Mouse (Mus musculus) G1E (cell line): Measurements from ENCODE around the gene Klc1. TPM values are rescaled to one million over a fixed set of nuclear protein-coding genes. Genes with fewer than 3 reads are reported as not detected.

Experiments
- ATAC-seq: 2 replicates; pipeline ENCODE4 v1.8.0; 2016; ENCODE audit warnings: mild to moderate bottlenecking; ENCODE audit not compliant: insufficient number of reproducible peaks, poor library complexity, low FRiP score, severe bottlenecking; ENCODE audit errors: extremely low read depth
- DNase-seq: peaks from one replicate; pipeline ENCODE4 v3.0.0; 2012; ENCODE audit warnings: low spot score
- H3K27me3 ChIP-seq: 2 replicates; pipeline ENCODE4 v1.6.1; 2012; ENCODE audit warnings: mild to moderate bottlenecking, low read length, inconsistent platforms; ENCODE audit not compliant: insufficient read depth
- H3K36me3 ChIP-seq: replicated peaks from 2 replicates; pipeline ENCODE3; 2012; ENCODE audit warnings: mild to moderate bottlenecking, inconsistent platforms
- H3K4me1 ChIP-seq: 2 replicates; pipeline ENCODE4 v1.6.1; 2012; ENCODE audit warnings: low read depth, low read length, inconsistent platforms, mixed read lengths; ENCODE audit not compliant: insufficient read depth
- H3K4me3 ChIP-seq: 2 replicates; pipeline ENCODE4 v1.5.1; 2012; ENCODE audit warnings: low read depth, mild to moderate bottlenecking, inconsistent platforms, low read length, moderate library complexity, mixed read lengths
- H3K9me3 ChIP-seq: replicated peaks from 2 replicates; pipeline ENCODE4 v1.6.1; 2012; ENCODE audit warnings: inconsistent platforms
- CTCF ChIP-seq: IDR thresholded peaks from 2 replicates; pipeline ENCODE4 v1.5.1; 2012; ENCODE audit warnings: low read depth, low read length, inconsistent platforms, mixed read lengths
- GATA1 ChIP-seq: IDR thresholded peaks from 2 replicates; pipeline ENCODE4 v1.6.1; 2012; ENCODE audit warnings: borderline replicate concordance, low read length, inconsistent platforms, mixed read lengths
- GATA2 ChIP-seq: IDR thresholded peaks from 2 replicates; pipeline ENCODE4 v1.6.1; 2012; ENCODE audit warnings: low read depth, low read length, inconsistent platforms, borderline replicate concordance
- POLR2AphosphoS5 ChIP-seq: IDR thresholded peaks from 2 replicates; pipeline ENCODE4 v1.6.1; 2012; ENCODE audit warnings: low read depth, low read length, inconsistent platforms; ENCODE audit not compliant: insufficient replicate concordance
- TAL1 ChIP-seq: conservative IDR thresholded peaks from 2 replicates; pipeline ENCODE4 v1.6.1; 2012; ENCODE audit warnings: low read depth, low read length, inconsistent platforms, mixed read lengths
- polyA plus RNA-seq: library from polyadenylated mRNA; stranded (reverse); fragments of >175 nt; gene quantifications from 2 replicates; pipeline ENCODE4 v1.2.3, GENCODE M21; 2012
- total RNA-seq, 2 experiments: library from RNA; stranded (forward) in 1 of 2; stranded (reverse) in 1 of 2; fragments of 200-1000 nt in 1 of 2; fragments of >200 nt in 1 of 2; fragmentation: Nextera tagmentation in 1 of 2; gene quantifications; 2 replicates each; pipeline ENCODE4 v1.2.3; 2014 to 2017

The Klc1 gene
- total and polyA plus RNA-seq, 3 experiments = 57.2 to 68.2 (median 65.0) TPM

- Histone ChIP-seq H3K27me3 (no peaks in the 10 kb centered on the region), H3K36me3 (peaks cover 100% of the 10 kb centered on the region), H3K9me3 (no peaks in the 10 kb centered on the region), H3K4me3 (no peak overlapping the region), H3K4me1 (peaks cover 21% of the 10 kb centered on the region)
- TF ChIP-seq TAL1 (no peak), GATA2 (no peak), GATA1 (no peak), POLR2AphosphoS5 (no peak), CTCF (no peak)
- DNase-seq (no peak), ATAC-seq (0 out of 2 replicates have a peak, but pooled peaks have one; percentile 45)
Measured at GRCm38 (mm10) chr12:111830375-111830774, 71.7 kb downstream of the Klc1 start.

DNA sequence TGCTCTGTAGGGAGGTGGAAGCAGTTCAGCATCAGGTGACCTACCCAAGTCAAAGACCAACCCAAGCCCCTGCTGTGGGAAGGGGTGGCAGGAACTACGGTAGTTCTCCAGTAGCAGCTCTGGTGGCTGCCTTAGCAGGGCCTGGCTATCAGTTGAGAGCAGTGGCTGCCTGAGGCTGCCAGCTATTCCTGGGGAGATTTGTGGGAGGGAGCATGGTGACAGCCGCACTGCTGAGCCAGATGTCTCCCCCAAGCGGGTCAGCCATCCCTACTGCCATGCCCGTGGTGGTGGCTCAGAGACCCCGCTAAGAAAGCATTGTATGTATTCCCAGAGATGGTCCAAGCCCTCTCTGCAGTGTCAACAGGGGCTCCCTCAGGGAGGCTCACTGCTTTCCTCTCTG, 74.0 kb downstream of the Klc1 start:
- DNase-seq = no peak
- Histone ChIP-seq H3K27me3 (no peaks in the 10 kb centered on the region), H3K4me3 (no peak overlapping the region), H3K36me3 (peaks cover 100% of the 10 kb centered on the region), H3K4me1 (peaks cover 18% of the 10 kb centered on the region), H3K9me3 (no peaks in the 10 kb centered on the region)
- no peak for ATAC-seq
- TF ChIP-seq POLR2AphosphoS5 = no peak

DNA sequence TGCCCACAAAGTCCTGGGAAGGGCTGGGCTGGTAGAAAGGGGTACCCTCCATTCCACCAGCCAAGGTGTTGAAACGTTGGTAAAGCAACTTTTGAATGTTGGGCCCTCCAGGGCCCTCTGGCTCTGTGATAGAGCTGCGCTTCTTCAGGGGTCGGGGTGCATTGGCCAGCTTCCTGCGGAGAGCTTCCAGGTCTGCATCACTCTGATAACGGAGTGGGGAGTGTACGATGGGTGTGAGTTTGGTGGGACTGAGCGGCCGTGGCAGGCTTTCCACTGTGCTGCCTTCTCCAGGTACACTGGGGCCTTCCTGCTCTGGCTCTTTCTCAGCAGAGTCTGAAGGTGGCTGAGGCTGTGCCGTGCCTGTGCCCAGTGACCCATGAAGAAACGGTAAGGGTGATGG, 74.8 kb downstream of the Klc1 start:
- no peak for TF ChIP-seq GATA1
- TF ChIP-seq TAL1 = no peak
- TF ChIP-seq CTCF = no peak
- TF ChIP-seq GATA2 = no peak
- no peak for TF ChIP-seq POLR2AphosphoS5
- DNase-seq (no peak), ATAC-seq (no peak)
- Histone ChIP-seq H3K4me3 (no peak overlapping the region), H3K4me1 (peaks cover 18% of the 10 kb centered on the region), H3K9me3 (no peaks in the 10 kb centered on the region), H3K27me3 (no peaks in the 10 kb centered on the region), H3K36me3 (peaks cover 100% of the 10 kb centered on the region)

- TF ChIP-seq GATA1 (no peak), CTCF (no peak), TAL1 (no peak), GATA2 (no peak), POLR2AphosphoS5 (no peak)
Measured at GRCm38 (mm10) chr12:111842565-111843433, 84.2 kb downstream of the Klc1 start.

DNA sequence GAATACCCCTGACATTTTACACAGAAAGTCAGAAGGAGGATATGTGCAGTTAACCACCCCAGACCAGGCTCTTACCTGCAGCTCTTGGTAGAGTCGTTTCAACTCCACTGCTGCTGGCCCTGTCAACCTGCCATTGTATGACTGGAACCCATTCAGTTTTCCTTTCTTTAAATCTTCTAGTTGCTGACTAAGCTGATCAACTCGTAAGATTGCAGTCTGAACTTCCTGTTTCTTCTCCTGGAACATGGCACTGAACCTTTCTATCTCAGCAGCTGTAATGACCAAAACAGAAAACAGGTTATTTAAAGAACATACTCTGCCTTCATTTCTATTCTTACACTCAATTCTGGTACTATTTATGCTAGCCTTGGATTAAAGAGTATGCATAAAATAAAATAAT, 84.8 kb downstream of the Klc1 start:
- TF ChIP-seq CTCF = no peak
- no peak for TF ChIP-seq POLR2AphosphoS5
- no peak for TF ChIP-seq GATA1
- TF ChIP-seq TAL1 = no peak
- TF ChIP-seq GATA2 = no peak
- Histone ChIP-seq H3K4me3 (no peak overlapping the region), H3K9me3 (no peaks in the 10 kb centered on the region), H3K36me3 (peaks cover 82% of the 10 kb centered on the region), H3K4me1 (peaks cover 21% of the 10 kb centered on the region), H3K27me3 (no peaks in the 10 kb centered on the region)
- DNase-seq (no peak), ATAC-seq (peak; percentile 61; the same call in 1 of the 2 replicates)

More at GRCm38 (mm10) chr12:111842565-111843433, 84.2 kb downstream of the Klc1 start:
- Histone ChIP-seq H3K36me3 (peaks cover 84% of the 10 kb centered on the region), H3K27me3 (no peaks in the 10 kb centered on the region), H3K4me1 (peaks cover 20% of the 10 kb centered on the region), H3K4me3 (no peak overlapping the region), H3K9me3 (no peaks in the 10 kb centered on the region)
- ATAC-seq = no peak
- DNase-seq = no peak

- ATAC-seq (no peak), DNase-seq (no peak)
- TF ChIP-seq POLR2AphosphoS5 (no peak), CTCF (no peak), GATA1 (no peak), GATA2 (no peak), TAL1 (no peak)
- Histone ChIP-seq H3K4me1 (peaks cover 24% of the 10 kb centered on the region), H3K9me3 (peaks cover 4% of the 10 kb centered on the region; the same call in 1 of the 2 replicates), H3K27me3 (no peaks in the 10 kb centered on the region), H3K4me3 (no peak overlapping the region), H3K36me3 (peaks cover 71% of the 10 kb centered on the region)
Measured at GRCm38 (mm10) chr12:111845953-111846352, 87.3 kb downstream of the Klc1 start.
